Mouse (Mus musculus): ENCODE data around the gene Nek8.
"Not testable (repeated sequence)": the region's sequence is repeated elsewhere in the genome, so short reads cannot be mapped to it uniquely, and the experiment has no call there.

Gene Nek8

DNA sequence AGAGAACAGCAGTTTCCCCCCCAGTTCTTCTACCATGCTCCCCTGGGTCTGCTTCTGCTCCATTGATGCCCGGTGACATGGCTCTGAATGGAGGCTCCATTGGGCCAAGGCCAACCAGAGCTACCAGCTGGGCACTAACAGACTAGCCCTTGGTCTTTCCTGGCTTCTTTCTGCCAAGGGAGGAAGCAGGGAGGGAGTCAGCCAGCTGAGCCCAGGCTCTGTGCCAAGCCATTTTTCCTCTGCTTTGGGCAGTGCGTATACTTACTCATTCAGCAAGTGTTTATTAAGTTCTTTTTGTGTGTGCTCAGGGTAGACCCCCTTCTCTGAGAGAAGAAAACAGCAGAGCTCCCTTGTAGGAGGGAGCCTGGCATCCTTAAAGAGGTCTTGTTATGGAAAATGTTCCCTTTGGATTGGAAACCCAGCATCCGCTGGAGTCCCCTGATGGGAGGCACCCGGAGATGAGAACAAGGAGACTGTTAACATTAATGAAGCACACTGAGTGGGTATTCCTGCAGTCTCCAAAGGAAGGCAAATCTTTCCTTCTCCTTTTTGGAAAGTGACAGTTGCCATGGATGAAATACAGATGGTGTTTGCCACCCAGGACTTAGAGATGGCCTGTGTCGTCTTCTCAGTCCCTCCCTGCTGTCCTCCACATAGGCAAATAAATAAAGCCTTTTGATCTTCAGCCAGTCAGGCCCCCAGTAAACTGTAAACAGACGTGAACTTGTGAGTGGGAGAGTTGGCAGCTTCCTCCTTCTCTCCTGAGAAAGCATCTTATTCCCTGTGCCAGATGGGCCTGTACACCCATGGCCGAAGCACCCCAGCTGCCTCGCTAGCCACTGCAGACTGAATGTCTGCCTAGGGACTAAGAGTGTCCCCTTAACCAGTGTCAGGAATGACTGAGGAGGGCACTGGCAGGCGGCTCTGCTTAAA is 23.9 kb downstream of the Nek8 start:
- in situ Hi-C loops (cut with MboI; ENCODE audit: unreplicated experiment in 2 of 2) = loop anchor here in 1 of 2 experiments (5.0 kb wide), 1 partner anchor 95 kb away; no protein-coding TSS in a partner anchor

DNA sequence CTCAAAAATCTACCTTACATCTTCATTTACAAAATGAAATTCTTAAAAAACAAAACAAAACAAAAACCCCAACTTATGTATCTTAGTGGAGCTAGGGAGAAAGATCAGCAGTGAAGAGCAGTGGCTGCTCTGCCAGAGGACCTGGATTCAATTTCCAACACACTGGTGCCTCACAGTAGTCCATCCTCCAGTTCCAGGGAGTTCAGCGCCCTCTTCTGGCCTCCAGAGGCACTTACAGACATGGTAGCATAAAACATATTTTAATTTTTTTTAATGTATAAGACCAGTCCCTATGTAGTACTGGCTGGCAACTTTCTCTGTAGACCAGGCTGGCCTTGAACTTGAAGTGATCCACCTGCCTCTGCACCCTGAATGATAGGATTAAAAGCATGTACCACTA is 25.3 kb downstream of the Nek8 start:
- in situ Hi-C loops (cut with MboI; ENCODE audit: unreplicated experiment in 2 of 2) = loop anchor here in 1 of 2 experiments (5.0 kb wide), 1 partner anchor 94 kb away; no protein-coding TSS in a partner anchor

DNA sequence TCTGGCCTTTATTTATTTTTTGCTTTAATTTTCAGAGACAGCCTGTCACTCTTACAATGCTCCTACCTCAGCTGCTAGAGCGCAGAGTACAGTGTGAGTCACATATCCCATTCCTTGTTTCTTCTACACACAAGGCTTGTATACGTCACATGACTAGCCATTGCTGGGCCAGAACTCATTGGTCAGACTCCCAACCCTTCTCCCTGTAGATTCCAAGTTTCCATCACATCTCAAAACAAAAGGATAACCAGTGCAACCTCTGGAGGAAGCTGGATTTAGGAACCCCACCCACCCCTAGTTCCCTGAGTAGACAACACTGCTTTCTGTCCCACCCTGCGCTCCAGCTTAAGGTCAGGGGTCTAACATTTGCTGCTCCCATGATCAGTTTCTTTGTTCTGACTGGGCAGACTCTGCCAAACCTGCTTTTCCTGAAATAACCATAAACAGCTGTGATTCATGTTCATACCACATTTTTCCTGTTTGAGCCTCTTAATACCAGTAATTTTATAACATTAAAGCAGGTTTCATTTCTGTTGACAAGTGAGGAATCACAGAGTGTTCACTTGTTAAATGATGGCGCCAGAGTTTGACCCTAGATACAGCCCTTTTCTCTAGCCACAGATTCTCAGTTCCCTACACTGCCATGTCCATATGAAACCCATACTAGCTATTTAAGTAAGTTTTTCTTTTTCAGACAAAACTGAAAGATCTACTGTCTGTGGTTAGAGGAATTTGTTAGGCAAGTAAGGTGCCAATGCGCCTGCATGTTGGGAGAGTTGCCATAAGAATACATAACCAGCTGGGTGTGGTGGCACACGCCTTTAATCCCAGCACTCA is 29.6 kb downstream of the Nek8 start:
- in situ Hi-C loops (cut with MboI; ENCODE audit: unreplicated experiment in 2 of 2) = loop anchor here in 1 of 2 experiments (5.0 kb wide), 1 partner anchor 85 kb away; no protein-coding TSS in a partner anchor

DNA sequence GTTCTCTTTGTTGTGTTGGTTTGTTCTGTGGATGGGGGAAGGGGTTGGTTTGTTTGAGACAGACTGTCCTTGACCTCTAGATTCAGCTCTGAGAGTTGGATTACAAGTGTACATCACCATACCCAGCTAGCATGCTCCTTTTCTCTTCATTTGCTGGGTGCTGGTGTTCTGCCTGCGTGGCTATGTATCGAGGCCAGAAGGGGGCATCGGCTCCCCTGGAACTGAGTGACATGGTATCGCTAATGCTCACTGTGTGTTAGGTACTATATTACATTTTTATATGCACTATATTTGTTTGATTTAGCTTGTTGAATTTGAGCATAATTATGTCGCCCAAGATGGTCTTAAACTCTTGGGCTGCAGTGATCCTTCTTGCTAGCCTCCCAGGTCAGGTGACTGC is 30.3 kb downstream of the Nek8 start:
- in situ Hi-C loops (cut with MboI; ENCODE audit: unreplicated experiment in 2 of 2) = loop anchor here in 1 of 2 experiments (5.0 kb wide), 1 partner anchor 84 kb away; no protein-coding TSS in a partner anchor

DNA sequence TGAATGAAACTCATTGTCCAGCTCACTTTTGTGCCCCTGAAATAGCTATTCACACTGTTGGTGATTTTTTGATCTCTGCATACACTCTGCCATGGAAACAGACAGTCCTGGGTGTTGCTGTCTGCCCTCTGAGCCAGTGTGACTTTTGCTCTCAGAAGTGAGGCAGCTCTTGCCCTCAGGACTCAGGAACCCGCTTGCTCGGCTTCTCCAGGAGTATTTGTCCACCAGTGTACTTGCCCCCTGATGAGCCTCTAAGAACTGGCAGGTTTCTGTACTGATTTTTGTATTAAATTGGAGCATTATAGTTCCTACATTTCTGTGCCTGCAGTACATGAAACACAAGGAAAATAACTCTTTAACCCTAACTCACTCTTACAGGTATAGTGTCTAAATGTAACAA is 33.0 kb downstream of the Nek8 start:
- in situ Hi-C loops (cut with MboI; ENCODE audit: unreplicated experiment in 2 of 2) = no loop called here

DNA sequence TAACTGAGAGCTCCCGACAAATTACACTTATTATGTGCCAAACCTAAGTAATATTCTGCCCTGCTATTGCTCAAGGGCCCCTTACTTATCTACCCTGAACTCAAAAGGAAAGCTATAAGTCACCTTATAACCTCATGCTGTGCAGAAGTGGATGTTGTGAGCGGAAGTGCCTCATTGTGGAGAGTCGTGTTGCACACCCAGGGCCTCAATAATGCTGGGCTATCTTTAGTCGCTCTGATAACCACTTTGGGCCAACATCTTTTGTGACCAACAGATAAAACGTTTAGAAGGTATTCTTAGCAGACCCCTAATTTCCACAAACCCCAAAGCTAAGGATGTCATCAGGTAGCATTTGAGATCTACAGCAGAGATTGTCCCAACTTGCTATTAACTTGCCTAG is 35.8 kb downstream of the Nek8 start:
- in situ Hi-C loops (cut with MboI; ENCODE audit: unreplicated experiment in 2 of 2) = no loop called here

DNA sequence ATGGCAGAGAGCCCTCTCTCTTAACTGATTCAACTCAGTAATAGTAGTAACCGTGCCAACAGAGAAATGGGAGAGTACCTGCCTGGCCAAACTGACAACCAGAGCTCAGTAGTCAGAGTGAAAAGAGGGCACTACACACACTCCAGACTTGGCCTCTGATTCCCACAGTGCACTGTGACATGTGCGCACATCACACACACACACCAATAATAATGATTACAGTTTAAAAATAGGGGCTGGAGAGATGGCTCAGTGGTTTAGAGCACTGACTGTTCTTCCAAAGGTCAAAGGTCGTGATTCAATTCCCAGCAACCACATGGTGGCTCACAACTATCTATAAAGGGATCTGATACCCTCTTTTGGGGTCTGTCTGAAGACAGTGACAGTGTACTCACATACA is 38.5 kb downstream of the Nek8 start:
- in situ Hi-C loops (cut with MboI; ENCODE audit: unreplicated experiment in 2 of 2) = no loop called here

DNA sequence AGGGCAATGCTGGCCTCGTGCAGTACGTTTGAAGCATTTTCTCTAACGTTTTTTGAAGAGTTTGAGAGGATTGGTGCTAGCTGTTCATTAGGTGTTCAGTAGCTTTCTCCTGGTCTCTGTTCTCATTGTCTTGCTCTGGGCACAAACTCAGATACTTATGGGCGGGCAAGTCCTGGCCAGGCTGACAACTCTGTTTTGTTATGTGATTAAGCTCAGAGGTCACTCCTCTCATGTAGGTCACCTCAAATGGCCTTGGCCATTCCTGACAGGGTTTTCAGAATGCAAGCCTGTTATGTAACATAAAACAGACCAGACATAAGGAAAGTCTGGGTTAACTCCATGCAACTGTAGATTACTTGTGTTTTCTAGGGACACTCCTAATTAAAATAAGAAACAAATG is 38.9 kb downstream of the Nek8 start:
- in situ Hi-C loops (cut with MboI; ENCODE audit: unreplicated experiment in 2 of 2) = no loop called here

DNA sequence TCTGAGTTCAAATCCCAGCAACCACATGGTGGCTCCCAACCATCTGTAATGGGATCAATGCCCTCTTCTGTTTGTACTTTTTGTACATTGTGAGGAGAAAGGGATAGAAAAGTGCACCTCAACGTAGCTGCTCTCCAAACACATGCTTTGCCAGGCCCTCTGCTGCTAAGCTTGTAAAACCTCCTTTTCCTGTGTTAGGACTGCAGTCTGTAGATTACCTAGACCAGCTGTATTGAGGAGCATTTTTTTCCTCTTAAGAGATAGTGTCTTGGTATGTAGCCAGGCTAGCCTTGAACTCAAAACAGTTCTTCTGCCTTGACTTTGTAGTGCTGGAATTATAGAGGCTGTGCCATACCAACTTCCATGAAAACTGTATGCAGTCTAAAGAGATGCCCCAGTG is 40.3 kb downstream of the Nek8 start:
- in situ Hi-C loops (cut with MboI; ENCODE audit: unreplicated experiment in 2 of 2) = no loop called here

DNA sequence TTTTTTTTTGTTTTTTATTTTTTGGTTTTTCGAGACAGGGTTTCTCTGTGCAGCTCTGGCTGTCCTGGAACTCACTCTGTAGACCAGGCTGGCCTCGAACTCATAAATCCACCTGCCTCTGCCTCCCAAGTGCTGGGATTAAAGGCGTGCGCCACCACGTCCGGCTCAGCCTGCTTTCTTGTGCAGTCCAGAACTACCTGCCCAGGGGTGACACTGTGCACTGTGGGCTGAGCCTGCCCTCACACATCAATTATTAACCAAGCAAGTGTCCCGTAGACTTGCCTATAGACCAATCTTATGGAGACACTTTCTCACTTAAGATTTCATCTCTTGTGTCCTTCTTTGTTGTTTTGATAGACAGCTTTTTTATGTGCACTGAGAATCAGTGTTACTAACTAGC is 41.2 kb downstream of the Nek8 start:
- in situ Hi-C loops (cut with MboI; ENCODE audit: unreplicated experiment in 2 of 2) = not testable (repeated sequence)

DNA sequence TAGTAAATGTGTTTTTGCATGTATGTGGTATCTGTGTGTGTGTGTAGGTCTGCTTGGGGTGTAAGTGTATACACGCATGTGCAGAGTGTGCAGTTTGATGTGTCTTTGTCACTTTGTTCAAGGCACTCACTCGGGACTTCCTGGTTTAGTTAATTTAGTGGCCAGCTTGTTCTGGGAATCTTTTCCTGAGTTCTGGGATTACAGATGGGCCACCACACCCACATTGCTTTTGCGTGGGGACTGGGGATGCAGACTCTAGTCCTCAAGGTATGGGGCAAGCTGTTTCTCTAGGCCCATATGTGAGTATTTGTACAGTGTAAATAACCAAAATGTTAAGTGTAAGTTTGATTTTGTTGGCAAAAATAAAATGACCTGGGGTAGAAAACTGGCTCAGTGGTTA is 42.1 kb downstream of the Nek8 start:
- in situ Hi-C loops (cut with MboI; ENCODE audit: unreplicated experiment in 2 of 2) = no loop called here

DNA sequence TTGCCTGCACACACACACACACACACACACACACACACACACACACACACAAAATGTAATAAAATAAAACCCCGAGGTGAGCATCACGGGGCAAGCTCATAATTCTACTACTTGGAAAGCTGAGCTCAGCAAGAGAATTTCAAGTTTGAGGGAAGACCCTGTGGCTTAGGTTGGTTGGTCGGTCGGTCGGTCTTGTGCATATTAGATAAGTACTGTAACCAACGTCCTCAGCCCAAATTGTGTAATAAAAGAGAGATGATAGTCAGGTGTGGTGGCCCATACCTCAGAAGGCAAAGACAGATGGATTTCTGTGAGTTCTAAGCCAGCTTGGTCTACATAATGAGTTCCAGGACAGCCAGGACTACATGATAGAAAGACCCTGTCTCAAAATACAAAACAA is 42.6 kb downstream of the Nek8 start:
- in situ Hi-C loops (cut with MboI; ENCODE audit: unreplicated experiment in 2 of 2) = no loop called here

DNA sequence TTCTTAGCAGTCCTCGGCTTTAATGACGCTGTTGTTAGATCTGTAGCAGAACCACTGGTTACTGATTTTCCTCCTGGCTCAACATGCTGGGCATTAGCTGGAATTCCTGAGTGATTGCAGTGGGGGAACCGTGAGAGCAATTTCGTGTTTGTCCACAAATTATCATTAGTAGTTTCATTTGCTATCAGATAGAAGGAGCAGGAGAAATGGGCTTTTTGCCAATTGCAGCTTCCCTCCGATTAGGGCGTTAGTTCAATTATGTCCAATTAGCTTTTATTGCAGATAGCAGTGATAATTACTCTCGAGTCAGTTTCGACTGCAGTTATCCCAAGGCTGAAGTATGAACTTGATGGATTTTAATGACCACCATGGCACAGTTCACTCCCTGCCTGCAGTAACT is 47.0 kb downstream of the Nek8 start:
- in situ Hi-C loops (cut with MboI; ENCODE audit: unreplicated experiment in 2 of 2) = no loop called here

DNA sequence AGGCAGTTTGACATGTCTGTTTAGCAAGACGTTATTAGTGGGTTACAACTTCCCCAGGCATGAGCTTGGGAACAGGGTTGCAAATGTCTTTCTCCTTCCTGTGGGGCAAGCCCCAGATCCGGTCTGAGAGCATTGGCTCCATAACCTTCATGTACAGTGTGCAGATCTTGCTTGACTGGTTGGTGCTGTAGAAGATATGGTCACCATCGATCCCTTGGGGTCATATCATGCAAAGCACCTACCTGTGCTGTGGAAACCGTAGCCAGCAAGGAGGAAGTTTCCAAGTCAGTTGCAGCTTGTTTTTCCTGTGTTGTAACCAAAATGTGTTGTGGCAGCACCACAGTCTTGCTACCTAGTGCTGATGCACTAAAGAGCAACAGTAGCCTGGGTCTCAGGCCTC is 49.7 kb downstream of the Nek8 start:
- in situ Hi-C loops (cut with MboI; ENCODE audit: unreplicated experiment in 2 of 2) = no loop called here

DNA sequence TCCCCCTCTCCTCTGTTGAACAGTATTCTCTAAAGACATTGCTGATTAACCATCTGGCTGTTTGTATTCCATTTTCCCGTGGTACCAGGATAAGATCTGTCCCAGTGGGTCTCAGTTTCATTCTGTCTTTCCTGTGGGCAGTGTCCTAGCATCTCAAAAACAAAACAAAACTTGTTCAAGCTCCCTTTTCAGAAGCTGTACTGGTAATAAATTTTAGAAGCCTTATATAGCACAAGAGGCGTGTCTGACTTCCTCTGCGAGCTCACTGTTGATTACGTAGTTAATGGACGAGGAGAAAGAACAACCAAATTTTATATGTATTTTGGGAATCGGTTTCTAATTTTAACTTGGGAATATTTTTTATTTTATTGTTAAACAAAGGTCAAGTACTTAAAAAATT is 50.8 kb downstream of the Nek8 start:
- in situ Hi-C loops (cut with MboI; ENCODE audit: unreplicated experiment in 2 of 2) = no loop called here

DNA sequence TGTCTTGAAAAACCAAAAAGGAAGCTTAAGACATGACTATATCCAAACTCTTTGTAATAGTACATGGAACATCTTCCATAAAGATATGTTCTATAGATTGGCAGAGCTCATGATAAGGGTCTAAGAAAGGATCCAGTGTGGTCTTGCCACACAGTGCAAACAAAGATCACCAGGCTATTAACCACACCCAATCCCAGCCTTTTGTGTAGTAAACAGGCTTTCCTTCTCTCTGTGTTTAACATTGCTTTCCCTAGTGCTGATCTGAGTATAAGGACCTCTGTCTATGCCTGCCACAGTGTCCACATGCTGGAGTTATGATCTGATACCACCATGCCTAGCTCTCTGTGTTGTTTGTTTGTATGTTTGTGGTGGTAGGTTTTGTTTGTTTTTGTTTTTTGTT is 52.7 kb downstream of the Nek8 start:
- in situ Hi-C loops (cut with MboI; ENCODE audit: unreplicated experiment in 2 of 2) = no loop called here

DNA sequence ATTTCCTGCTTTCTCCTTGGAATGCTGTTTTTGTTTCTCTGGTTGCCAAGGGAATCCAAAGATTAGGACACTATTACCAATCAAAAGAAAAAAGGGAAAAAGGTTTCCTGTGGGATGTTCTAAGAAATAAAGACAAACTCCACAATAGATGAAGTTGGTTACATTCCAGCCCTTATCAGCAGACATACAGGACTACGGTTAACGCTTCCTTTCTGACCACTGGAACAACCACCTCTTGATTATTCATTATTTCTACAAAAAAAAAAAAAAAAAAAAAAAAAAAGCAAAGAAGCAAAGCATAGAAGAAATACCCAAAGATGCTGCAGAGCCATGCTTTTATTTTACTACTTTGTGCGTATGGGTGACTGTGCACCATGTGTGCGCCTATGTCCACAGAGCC is 53.7 kb downstream of the Nek8 start:
- in situ Hi-C loops (cut with MboI; ENCODE audit: unreplicated experiment in 2 of 2) = no loop called here

DNA sequence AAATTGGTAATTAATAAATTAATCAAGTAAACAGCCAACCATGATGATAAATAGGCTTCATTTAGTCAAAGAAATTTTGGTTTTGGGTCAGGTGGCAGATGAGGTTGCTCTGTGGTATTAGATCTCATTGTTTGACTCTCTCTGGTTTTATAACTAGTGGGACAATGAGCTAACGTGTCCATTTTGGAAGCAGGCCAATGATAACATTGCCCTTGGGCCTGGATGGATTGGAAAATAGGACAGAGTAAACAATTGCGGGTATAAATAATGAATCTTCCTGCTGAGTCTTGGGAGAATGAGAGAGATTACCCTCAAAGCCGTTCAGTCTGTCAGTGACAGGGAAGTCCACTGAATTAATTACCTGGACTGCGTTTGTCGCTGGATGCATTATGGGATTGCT is 55.3 kb downstream of the Nek8 start:
- in situ Hi-C loops (cut with MboI; ENCODE audit: unreplicated experiment in 2 of 2) = no loop called here

DNA sequence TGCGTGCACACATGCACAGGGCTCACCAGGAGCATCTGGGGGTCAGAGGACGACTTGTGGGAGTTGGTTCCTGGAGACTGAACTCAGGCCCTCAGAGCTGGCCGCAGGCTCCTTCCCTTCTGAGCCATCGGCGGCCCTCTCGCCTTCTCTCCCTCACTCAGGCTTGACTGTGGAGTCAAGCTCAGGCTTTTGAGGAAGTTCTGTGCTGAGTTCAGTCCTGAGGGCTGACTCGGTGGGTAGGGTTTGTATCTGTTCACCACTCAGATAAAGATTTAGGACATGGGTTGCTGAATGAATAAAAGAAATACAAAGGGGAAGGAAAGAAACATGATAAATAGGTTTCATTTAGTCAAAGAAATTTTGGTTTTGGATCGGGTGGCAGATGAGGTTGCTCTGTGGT is 56.6 kb downstream of the Nek8 start:
- in situ Hi-C loops (cut with MboI; ENCODE audit: unreplicated experiment in 2 of 2) = no loop called here

DNA sequence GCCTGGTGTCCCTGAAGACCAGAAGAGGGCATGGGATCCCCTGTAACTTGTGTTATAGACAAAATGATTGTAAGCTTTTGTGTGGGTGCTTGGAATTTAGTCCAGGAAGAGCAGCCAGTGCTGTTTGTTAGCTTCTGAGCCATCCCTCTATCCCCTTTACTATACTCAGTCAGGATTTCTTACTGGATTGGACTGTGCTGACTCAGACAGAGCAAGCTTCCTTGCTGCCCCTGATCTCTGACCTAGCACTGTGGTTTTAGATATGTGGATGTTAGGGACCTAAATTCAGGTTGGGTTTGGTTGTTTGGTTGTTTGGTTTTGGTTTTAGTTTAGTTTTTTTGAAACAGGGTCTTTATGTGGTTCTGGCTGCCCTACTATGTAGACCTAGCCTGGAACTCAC is 58.0 kb downstream of the Nek8 start:
- in situ Hi-C loops (cut with MboI; ENCODE audit: unreplicated experiment in 2 of 2) = no loop called here

DNA sequence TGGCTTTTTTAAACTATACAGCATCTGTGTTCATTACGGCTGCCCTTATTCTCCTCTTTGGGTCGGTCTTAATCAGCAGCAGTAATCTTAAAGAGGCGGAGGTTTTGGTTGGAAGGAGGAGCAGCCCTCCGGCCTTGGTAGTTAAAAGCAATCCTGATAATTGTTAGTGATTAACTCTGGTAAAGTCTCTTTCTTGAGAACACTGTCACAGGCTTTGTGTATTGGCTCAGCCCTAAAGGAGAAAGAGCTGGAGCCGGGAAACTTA is 60.4 kb downstream of the Nek8 start:
- in situ Hi-C loops (cut with MboI; ENCODE audit: unreplicated experiment in 2 of 2) = no loop called here
